Mouse (Mus musculus) heart, postnatal 0 days (tissue): ENCODE data around the gene Maea. TPM values are rescaled to one million over a fixed set of nuclear protein-coding genes. Genes with fewer than 3 reads are reported as not detected.

Experiments
- ATAC-seq: fragments of 200-750 bp; cut with Nextera tagmentation; 2 replicates; pipeline ENCODE4 v1.8.0; 2017; ENCODE audit warnings: low read depth, moderate number of reproducible peaks, moderate library complexity; ENCODE audit not compliant: insufficient read depth
- DNase-seq: peaks from one replicate; pipeline ENCODE4 v3.0.0-alpha.2; 2016; ENCODE audit warnings: low spot score
- H3K27ac ChIP-seq: fragments of 300-500 bp; sonication (generic); 2 replicates; pipeline ENCODE4 v1.5.1; 2014; ENCODE audit warnings: low read depth, mild to moderate bottlenecking
- H3K27me3 ChIP-seq: fragments of 300-500 bp; sonication (generic); 2 replicates; pipeline ENCODE4 v1.6.1; 2014; ENCODE audit warnings: low read length, mixed read lengths; ENCODE audit not compliant: control insufficient read depth, insufficient read depth
- H3K36me3 ChIP-seq: fragments of 300-500 bp; sonication (generic); replicated peaks from 2 replicates; pipeline ENCODE4 v1.6.1; 2014; ENCODE audit warnings: low read length, mixed read lengths; ENCODE audit not compliant: control insufficient read depth, insufficient read depth
- H3K4me1 ChIP-seq: fragments of 300-500 bp; sonication (generic); 2 replicates; pipeline ENCODE4 v1.6.1; 2014; ENCODE audit warnings: antibody characterized with exemption; ENCODE audit not compliant: control insufficient read depth, insufficient read depth
- H3K4me2 ChIP-seq: fragments of 300-500 bp; sonication (generic); 2 replicates; pipeline ENCODE4 v1.6.1; 2014; ENCODE audit warnings: low read depth, mild to moderate bottlenecking, low read length, moderate library complexity
- H3K4me3 ChIP-seq: fragments of 300-500 bp; sonication (generic); 2 replicates; pipeline ENCODE4 v1.5.1; 2014; ENCODE audit warnings: low read depth, low read length
- H3K9ac ChIP-seq: fragments of 300-500 bp; sonication (generic); replicated peaks from 2 replicates; pipeline ENCODE4 v1.6.1; 2014; ENCODE audit warnings: low read depth, low read length, mixed read lengths
- H3K9me3 ChIP-seq: fragments of 300-500 bp; sonication (generic); replicated peaks from 2 replicates; pipeline ENCODE4 v1.6.1; 2016; ENCODE audit warnings: low read length; ENCODE audit not compliant: control insufficient read depth
- CTCF ChIP-seq: IDR thresholded peaks from 2 replicates; pipeline ENCODE4 v1.5.1; 2016; ENCODE audit warnings: antibody characterized with exemption, control low read depth, low read depth
- EP300 ChIP-seq: IDR thresholded peaks from 2 replicates; pipeline ENCODE4 v1.6.1; 2016; ENCODE audit warnings: antibody characterized with exemption, low read depth
- WGBS: fragments of 180-500 bp; shearing (Covaris S2); extraction: QIAGEN DNeasy Blood & Tissue Kit; methylation state at CpG from one replicate; pipeline ENCODE4 v1.1.7; 2014; 5-methylcytosine and 5-hydroxymethylcytosine counted together
- polyA plus RNA-seq: library from polyadenylated mRNA; unstranded; fragments of >200 nt; fragmentation: Nextera tagmentation; extraction: Ambion mirVana; gene quantifications from 2 replicates; pipeline ENCODE4 v1.2.1, GENCODE M21; 2015
- total RNA-seq: library from RNA; depleted of rRNA; stranded (reverse); fragments of >200 nt; gene quantifications from 2 replicates; pipeline ENCODE4 v1.2.3, GENCODE M21; 2014; ENCODE audit warnings: low replicate concordance; rRNA removed

Maea gene
- total RNA-seq = 166 and 168 TPM in 2 replicates
- polyA plus RNA-seq = 122 and 127 TPM in 2 replicates

DNA sequence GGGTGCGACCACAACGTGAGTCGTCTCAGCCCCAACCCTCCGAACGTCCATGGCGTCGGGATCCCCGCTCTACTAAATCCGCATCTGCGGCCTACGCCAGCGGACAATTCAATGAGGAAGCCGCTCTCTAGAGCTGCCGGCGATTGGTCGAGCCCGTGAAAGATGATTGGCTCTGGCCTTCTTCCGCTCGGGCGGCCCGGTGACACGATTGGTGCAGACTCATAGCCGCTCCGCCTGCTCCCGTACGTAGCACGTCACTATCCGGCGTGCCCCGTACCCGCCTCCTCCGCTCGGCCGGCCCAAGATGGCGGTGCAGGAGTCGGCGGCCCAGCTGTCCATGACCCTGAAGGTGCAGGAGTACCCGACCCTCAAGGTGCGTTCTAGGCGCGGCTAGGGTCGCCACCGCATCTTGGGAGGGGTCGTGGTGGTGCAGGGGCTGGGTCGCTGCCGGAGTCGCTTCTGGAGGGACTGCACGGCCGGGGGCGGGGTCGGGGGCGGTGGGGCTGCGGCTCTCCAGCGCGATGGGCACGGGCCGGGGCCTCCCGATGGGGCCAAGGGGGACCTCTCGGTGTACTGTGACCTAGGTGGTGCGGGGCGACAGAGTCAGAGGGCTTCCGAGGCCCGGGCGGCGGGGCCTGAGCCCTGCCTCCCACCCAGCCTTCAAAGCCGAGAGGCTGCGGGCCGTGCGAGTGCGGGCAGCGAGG, at the start of gene Maea:
TSS of gene Maea (plus strand) at position 237 of the 704 bp plus-strand sequence.
- Histone ChIP-seq H3K9ac (peak within 1 kb of the TSS; percentile 98), H3K9me3 (no peaks in the 10 kb centered on the region), H3K27ac (peak within 1 kb of the TSS; percentile 93), H3K4me2 (peak within 1 kb of the TSS; percentile 78), H3K4me3 (peak within 1 kb of the TSS; percentile 99), H3K36me3 (peaks cover 8% of the 10 kb centered on the region; the same call in 1 of the 2 replicates), H3K27me3 (no peaks in the 10 kb centered on the region), H3K4me1 (peaks cover 22% of the 10 kb centered on the region)
- WGBS = under 1% methylated on average over 69 of the region's 71 CpGs
- ATAC-seq = peak; percentile 100
- TF ChIP-seq CTCF = no peak
- peak; percentile 69; the same call in 1 of the 2 replicates for TF ChIP-seq EP300
- DNase-seq = peak; percentile 97

GRCm38 (mm10) chr5:33293796-33294430, 41.4 kb upstream of the Maea start:
- Histone ChIP-seq H3K9me3 (no peaks in the 10 kb centered on the region), H3K27me3 (no peaks in the 10 kb centered on the region), H3K9ac (no peak overlapping the region), H3K4me2 (no peak overlapping the region), H3K36me3 (no peaks in the 10 kb centered on the region), H3K4me1 (no peaks in the 10 kb centered on the region), H3K4me3 (no peak overlapping the region), H3K27ac (no peak overlapping the region)
- 44% methylated on average over 16 of the region's 16 CpGs for WGBS
- DNase-seq (no peak), ATAC-seq (no peak)
- TF ChIP-seq EP300 = no peak
- TF ChIP-seq CTCF = no peak

DNA sequence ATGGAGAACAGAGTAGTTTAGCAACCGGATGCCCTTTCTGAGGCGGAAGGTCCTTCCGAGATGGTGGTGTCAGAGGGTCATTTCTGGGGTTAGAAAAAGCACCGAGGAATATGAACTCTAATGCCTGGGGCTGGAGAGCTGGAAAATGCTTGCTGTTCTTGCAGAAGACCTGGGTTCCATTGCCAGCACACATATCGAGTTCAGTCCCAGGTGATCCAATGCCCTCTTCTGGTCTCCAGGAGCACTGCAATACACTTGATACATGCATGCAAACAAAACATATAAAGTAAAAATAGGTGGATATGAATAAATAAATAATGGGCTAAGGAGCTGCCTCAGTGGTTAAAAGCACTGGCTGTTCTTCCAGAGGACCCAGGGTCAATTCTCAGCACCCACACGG, 38.1 kb upstream of the Maea start:
- DNase-seq (no peak), ATAC-seq (no peak)
- no peak overlapping the region for H3K4me3 ChIP-seq
- H3K4me1 ChIP-seq = no peaks in the 10 kb centered on the region
- no peaks in the 10 kb centered on the region for H3K27me3 ChIP-seq
- peak; percentile 37 for TF ChIP-seq CTCF
- TF ChIP-seq EP300 = no peak
- H3K4me2 ChIP-seq = no peak overlapping the region
- no peaks in the 10 kb centered on the region for H3K9me3 ChIP-seq
- no peak overlapping the region for H3K9ac ChIP-seq
- no peak overlapping the region for H3K27ac ChIP-seq
- 65% methylated on average over 6 of the region's 6 CpGs for WGBS
- no peaks in the 10 kb centered on the region for H3K36me3 ChIP-seq

DNA sequence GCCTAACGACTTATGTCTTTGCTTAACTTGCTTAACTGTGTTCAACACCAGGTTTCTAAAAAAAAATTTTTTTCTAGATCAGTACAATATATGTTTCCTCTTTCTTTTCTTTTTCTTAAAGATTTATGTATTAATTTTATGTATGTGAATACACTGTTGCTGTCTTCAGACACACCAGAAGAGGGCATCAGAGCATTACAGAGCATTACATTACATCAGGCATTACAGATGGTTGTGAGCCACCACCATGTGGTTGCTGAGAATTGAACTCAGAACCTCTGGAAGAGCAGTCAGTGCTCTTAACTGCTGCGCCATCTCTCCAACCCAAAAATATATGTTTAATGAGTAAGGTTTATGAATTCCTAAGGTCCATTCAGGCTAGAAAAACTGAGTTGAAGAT, 33.5 kb upstream of the Maea start:
- WGBS = 70% methylated on average over 2 of the region's 2 CpGs
- Histone ChIP-seq H3K36me3 (no peaks in the 10 kb centered on the region), H3K27ac (no peak overlapping the region), H3K27me3 (no peaks in the 10 kb centered on the region), H3K4me1 (no peaks in the 10 kb centered on the region), H3K9ac (no peak overlapping the region), H3K9me3 (no peaks in the 10 kb centered on the region), H3K4me3 (no peak overlapping the region), H3K4me2 (no peak overlapping the region)
- TF ChIP-seq EP300 (no peak), CTCF (peak; percentile 6; the same call in 1 of the 2 replicates)
- DNase-seq = no peak
- ATAC-seq = no peak

DNA sequence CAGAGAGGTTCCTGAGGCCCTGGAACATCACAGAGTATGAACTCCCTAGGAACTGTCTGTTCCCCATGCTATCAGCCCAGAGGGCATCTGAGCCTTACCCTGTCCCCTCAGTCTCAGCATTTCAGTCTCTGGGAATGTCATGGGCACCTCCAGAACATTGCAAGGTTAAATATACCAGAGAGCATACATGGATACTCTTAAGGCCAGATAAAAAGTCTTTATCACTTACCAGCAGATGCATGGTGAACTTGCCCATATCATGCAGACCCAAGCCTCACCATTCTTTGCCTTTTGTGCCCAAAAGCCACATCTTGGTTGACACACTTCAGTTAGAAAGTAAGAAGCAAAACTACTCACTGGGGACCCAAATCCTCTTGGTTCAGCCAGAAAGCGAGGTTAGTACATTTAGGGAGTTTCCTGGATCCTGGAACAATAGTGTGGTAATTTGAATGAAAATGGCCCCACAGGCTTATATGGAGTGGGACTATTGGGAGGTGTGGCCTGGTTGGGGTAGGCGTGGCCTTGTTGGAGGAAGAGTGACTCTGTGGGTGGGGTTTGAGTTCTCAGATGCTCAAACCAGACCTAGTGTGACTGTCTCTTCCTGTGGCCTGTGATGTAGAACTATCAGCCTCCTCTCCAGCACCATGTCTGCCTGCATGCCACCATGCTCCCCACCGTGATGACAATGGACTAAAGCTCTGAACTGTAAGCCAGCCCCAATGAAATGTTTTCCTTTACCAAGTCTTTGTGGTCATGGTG, 24.4 kb upstream of the Maea start:
- no peak overlapping the region for H3K9ac ChIP-seq
- H3K27me3 ChIP-seq = no peaks in the 10 kb centered on the region
- no peak overlapping the region for H3K4me3 ChIP-seq
- DNase-seq = no peak
- H3K36me3 ChIP-seq = no peaks in the 10 kb centered on the region
- TF ChIP-seq EP300 = no peak
- TF ChIP-seq CTCF = no peak
- no peaks in the 10 kb centered on the region for H3K9me3 ChIP-seq
- no peak overlapping the region for H3K4me2 ChIP-seq
- WGBS = 77% methylated on average over 3 of the region's 3 CpGs
- no peak overlapping the region for H3K27ac ChIP-seq
- no peak for ATAC-seq
- H3K4me1 ChIP-seq = no peaks in the 10 kb centered on the region
